Mouse (Mus musculus): ENCODE data around the gene Fdx1. TPM values are rescaled to one million over a fixed set of nuclear protein-coding genes. Genes with fewer than 3 reads are reported as not detected.

Gene Fdx1
- total RNA-seq, 2 experiments from 2014 or later: 34.0 to 49.2 TPM

DNA sequence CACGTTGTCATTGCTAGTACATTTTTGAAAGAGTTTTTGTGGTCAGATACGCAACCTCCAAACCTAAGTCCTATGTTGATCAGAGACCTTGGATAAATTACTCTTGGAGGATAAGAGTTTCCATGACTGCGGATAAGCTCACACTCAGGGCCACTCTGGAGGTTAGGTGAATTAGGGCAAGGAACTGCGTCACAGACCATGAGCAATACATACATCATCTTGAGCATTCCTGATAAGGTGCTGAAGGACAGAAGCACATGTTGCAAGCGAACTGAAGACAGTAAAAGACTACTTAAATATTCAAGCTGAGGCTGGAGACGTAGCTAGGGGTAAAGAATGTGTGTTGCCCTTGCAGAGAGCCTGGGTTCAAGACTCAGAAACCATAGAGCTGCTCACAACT is 754 bp upstream of the Fdx1 start:
- DNase-seq (ENCODE audit: low spot score): no peak

DNA sequence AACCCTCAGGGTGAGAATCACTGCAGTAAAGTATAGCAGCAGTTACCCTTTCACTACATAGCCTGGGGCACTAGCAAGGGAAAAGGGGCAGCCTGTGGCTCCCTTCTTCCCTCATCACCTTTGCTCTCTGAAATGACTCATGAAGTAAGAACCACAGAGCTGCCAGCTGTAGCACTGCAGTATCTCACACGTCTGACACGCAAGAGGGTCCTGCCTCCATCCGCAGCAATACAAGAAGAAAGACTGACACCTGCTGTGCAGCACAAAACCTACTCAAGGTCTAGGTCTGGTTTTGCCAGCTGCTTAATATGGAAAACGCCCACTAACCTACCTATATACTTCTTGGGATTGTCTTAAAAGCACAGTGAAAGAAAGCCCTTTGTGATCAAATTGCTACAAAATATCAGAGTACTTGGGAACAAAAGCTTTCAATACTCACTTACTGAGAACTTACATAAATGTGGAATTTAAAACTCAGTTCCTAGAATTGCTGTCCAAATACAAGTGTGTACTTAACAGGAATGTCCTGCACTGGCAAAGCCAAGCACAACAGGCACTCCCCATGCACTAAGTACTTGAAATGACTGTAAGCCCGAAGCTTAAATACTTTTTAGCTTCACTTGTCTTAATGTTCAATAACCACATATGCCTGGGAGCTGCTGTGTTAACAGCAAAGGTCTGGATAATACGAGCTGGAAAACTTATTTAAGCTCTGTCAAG is 2.0 kb downstream of the Fdx1 start:
- no peak for DNase-seq (ENCODE audit: low spot score)

DNA sequence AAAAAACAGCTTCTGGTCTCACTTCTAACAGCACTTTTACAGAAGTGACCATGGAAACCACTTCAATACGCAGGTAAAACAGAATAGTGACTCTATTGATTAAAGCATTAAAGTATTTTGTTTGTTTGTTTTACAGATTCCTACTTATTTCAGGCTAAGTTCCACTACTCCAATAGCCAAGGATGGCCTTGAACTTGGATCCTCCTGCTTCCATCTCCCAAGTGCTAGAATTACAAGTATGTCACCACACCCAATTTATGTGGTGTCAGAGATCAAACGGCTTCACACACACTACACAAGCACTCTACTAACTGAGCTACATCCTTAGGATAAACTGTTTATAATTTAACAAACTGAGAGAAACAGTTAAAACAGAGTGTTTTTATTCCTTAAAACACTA is 3.0 kb downstream of the Fdx1 start:
- DNase-seq (ENCODE audit: low spot score): no peak

DNA sequence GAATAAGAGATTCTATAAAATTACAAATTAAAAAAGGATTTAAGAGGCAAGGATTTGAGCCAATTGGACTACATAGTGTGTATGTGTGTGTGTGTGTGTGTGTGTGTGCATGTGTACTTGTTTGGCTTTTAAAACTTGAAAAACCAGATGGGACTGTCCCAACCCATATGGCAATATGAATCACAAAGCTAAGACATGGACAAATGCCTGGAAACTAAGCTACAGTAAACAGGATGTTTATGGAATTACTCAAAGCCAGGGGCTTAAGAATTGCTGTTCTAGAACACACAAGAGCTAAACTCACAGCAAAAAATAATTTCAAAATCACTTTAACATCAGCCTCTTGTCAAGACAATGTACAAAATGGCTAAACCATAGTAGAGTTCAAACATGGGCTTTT is 4.4 kb downstream of the Fdx1 start:
- DNase-seq (ENCODE audit: low spot score): no peak

DNA sequence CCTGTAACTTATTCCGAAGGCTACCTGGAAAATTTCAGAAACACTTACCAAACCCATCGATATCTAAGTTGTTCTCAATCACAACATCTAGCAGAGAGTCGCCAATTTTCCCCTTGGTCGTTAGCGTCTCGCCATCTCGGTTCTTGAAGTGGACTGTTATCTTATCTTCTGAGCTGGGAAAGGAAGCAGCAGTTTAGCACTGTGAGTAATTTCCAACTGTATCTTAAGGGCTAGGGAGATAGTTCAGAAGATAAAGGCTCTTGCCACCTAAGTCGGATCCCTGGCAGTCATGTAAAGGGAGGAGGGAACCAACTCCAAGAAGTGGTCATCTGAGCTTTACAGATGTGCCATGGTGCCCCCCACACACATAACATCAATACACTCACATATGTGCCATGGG is 6.3 kb downstream of the Fdx1 start:
- no peak for DNase-seq (ENCODE audit: low spot score)

DNA sequence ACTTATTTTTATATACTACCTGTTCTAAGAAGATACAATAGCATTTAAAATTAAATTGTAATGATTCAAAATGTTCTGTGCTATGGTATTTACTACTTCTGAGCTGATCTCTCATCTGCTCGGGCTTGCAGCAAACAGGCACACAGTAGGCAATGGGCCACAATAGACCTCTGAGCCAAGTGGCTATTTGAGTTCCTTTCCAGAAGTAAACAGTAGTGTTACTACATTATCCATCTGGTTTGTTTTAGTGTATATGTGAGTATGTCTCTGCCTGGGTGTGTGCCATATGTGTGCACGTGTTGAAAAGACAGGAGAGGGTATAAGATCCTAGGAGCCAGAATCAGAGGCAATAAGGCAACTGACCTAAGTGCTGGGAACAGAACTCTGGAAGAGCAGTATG is 6.9 kb downstream of the Fdx1 start:
- DNase-seq (ENCODE audit: low spot score): no peak

DNA sequence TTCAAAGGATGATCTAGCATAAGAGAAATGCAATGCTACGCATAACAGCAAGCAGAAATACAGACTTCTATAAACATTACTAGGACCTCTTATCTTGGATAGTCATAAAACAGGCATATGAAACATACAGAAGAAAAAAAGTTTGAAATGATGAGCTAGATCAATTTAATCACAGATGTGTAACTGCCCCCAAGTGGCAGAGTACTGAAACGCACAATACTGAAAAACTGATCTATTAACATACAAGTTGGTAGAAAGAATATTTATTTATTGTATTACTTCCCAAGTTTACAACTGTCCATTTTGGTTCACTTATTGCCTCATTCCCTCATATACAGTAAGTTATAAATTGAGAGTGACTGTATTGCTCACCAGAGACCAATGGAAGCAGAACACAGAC is 12.0 kb downstream of the Fdx1 start:
- DNase-seq (ENCODE audit: low spot score): peak; percentile 19

DNA sequence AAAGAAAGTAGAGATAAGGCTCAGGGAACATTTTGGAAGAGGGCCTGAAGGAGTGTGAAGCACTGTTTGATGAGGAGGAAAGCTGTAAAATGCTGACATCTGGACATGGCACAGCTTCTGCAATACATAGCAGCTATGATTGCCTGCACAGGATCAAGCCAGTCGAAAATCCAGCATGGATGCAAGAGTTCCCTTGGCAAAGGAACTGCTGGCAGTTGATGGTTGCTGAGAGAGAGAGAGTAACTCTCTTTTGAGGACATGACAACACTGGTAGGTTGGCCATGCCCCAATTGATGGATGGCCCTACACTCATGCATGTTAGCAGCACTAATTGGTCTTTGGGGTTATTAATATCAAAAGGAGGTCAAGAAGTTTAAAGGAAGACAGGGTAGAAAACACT is 12.7 kb downstream of the Fdx1 start:
- DNase-seq (ENCODE audit: low spot score): no peak

DNA sequence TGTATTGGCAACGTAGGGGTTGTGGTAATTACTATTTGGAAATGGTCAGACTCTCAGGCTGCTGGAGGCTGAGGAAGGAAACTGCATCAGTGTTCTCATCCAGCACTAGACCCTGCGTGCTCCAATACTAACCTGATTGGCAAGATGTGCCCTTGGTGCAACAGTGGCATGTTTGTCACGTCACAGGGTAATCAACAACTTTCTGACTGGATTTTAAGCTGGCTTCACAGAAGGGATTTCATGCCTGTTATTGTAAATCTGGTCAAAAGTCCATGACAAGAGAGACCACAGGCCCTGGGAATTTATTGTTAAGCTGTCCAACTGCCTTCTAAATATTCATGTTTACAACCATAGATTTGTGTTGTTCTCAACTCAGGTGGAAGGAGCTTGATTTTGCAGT is 13.1 kb downstream of the Fdx1 start:
- DNase-seq (ENCODE audit: low spot score): no peak

DNA sequence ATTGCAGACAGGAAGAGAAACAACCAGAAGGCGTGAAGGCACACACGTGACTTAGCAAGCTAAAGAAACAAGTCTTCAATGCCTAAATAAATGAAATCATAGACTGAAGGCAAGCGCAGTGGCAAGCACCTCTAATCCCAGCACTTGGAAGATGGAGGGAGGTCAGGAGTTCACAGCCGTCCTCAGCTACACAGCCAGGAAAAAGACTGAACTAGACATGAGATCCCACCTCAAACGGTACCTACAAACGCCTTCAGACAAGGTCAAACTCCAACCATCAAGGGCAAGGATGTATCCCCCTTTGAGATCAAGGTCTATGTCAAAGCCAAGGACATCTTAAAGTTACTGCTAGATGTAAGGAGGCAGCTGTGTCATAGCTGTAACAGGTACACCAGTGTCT is 19.4 kb downstream of the Fdx1 start:
- no peak for DNase-seq (ENCODE audit: low spot score)

DNA sequence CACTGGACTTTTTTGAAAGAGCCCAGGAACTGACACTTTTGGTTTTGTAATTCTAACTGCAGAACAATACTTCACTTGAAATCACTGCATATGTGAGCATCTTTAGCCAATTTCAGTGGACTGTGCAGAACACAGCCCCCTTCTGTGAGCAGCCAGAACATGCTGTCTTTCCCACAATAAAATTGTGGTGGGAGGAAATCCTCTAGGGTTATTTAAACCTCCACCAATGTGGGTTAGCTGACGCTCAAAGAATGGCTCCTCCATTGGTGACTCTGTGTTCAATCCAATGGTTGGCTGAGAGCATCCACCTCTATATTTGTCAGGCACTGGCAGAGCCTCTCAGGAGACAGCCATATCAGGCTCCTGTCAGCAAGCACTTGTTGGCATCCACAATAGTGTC is 28.7 kb downstream of the Fdx1 start:
- DNase-seq (ENCODE audit: low spot score): no peak

DNA sequence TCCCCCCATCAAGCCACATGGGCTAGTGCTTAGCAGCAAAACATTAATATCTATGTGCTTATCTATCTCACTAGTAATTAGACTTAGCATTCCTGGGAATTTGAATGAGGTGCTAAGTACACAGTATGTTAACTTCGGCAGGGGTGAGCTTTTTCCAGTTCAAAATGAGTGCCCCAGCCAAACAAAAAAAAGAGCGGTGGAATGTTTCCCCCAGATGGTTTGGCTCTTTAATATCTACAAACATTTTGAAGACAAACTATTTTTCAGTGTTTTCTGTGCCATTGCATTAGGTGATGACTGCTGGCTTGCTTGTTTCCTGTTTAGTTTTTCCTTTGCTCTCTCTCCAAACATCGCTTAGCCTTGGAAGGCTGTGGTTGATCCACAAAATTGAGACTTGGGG is 31.4 kb downstream of the Fdx1 start:
- no peak for DNase-seq (ENCODE audit: low spot score)

DNA sequence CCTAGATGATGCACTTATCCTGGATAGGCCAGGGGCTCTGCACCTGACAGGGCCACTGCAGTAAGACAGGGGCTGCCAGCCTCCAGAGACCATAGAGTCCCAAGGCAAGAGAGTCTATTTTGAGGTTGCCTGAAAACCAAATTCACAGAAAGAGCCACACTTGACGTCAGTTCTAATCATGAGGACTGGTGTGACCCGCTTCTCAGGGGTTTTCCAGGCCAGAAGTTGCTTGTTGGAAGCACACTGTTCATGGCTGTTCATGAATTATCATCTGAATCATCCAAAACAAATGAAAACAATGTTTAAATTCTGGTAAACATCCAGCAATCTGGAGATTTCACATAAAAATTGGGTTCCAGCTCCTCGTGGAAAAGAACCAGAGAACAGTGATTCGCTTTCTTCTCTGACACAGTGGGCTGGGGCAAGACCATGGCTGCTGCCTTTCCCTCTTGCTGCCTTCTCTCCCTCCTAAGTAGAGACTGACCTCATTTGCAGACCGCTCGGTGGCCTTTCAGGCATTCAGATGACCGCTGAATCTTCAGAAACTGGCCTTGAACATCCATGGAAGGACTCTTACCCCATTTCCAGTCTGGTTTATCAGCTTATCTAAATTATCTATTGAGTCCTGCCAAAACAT is 32.2 kb downstream of the Fdx1 start:
- DNase-seq (ENCODE audit: low spot score): no peak

DNA sequence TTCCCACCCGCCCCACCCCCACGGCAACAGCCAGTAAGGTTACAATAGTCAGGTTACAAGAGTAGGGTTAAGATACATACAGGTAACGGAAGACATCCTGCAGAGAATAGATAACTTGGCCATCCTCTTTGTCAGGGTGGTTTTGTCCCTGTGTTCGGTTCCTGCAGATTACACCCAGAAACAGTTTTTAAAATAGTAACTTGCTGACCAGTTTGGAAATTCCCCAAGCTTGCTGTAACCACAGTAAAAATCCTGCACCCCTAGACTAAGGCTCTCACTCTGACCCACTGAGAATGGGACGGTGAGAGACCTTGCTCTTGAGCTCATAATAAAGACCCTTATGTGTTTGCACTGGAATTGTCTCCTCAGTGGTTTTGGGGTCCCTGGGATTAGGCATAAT is 33.4 kb downstream of the Fdx1 start:
- no peak for DNase-seq (ENCODE audit: low spot score)

DNA sequence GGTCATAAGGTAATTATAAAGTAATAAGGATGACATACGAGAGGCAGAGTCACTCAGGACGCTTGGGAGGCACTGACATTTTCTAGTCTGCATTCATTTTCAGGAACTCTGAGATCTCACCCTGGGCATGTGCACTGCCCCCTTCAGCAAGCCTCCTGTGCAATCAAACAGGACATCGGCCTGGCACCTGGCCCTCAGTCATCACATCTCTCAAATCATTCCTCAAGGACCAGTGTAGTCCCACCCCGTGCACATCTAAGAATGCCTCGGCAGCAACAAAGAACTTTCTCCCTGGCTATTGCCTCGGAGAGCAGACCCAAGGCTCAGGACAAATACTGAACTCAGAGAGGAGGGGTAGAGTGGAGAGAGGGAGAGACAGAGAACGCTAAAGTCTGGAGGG is 34.7 kb downstream of the Fdx1 start:
- no peak for DNase-seq (ENCODE audit: low spot score)

DNA sequence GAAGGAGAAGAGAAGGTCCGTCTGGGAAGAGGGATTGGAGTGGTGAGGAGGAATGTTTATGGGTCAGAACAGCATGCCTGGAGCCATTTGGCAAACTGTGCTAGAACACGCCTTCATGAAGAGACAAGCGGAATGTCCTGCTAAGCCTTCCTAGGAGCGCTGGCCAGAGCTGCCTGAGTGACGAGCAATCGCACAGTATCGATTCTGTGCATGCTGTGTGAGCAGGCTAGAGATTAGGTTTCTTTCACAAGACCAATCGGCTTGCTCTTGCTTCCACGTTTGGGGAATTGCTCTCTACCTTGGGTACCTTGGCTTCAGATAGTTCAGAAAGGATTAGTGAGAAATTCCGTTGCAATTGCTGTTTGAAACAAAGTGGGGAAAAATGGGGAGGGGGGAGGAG is 35.2 kb downstream of the Fdx1 start:
- peak; percentile 6 for DNase-seq (ENCODE audit: low spot score)

DNA sequence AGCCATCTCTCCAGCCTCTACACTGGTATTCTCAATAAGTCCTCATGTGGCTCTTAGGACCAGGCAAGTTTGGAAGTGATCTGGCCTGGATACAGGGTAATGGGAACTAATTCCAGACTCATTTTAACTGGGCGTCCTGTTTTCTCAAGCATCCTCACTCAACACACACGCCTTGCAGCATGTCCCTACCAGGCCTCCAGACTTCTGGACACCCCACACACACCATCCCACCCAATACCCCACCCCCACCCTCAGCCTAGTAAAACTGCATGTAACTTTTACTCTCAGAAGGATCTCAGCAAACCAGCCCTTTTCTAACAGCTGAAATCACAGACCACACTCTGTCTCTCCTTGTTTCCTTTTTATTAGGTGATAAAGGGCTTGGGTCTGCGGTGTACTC is 35.7 kb downstream of the Fdx1 start:
- no peak for DNase-seq (ENCODE audit: low spot score)

DNA sequence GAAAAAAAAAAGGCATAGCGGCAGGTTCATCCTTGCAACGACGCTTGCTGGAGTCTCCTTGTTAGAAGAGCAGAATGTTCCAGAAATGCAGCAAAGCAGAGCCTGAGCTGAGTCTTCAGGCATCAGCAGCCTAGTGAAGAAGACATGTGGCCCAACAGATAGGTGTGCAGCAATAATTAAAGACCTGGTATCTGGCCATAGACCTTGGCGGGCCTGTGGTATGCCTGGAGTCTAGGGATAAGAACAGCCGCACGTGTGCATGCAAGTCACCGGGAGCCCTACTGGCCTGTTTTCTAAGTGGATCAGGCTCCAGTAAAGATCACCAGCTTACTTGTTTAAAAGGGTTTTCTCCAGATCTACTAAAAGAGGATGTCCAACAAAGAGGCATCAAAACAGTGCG is 36.7 kb downstream of the Fdx1 start:
- no peak for DNase-seq (ENCODE audit: low spot score)

DNA sequence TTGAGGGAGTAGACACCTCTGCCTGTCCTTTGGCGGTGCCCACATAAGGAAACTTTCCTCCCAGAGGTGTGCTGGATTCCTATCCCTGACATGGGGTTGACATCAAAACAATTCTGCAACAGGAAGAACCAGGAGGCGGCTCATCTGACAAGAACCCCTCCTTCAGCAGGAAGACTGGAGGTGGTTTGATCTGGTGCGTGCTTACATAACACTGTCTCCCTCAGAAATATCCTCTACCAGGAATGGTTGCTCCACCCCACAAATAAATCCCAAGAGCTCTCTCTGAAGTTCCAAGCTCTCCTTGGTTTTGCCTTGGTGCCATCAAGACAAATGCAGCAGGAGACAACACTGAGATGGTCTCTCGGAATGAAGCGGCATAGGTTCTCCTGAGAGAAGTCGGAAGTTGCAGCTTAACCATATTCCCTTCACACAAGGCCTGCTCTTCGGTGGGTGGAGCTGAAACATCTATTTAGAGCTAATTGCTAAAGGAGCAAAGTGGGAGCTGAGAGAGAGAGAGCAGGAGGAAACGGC is 38.7 kb downstream of the Fdx1 start:
- DNase-seq (ENCODE audit: low spot score): no peak

DNA sequence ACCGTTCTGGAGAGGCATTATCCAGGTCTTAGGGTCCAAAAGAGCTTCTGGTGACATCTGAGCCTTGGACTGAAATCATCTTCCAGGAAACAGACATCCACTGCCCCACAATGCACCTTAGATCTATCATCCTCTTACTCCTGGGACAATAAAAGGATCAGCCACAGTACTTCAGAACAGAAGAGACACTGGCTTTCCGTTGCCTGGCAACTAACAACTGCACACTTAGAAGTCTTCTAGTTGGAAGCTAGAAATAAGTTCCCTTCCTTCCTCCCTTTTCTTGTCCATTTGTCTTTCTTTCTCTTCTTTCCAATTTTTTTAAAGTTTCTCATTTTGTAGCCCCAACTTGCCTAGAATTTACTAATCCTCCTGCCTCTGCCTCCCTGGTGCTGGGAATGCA is 40.6 kb downstream of the Fdx1 start:
- no peak for DNase-seq (ENCODE audit: low spot score)

DNA sequence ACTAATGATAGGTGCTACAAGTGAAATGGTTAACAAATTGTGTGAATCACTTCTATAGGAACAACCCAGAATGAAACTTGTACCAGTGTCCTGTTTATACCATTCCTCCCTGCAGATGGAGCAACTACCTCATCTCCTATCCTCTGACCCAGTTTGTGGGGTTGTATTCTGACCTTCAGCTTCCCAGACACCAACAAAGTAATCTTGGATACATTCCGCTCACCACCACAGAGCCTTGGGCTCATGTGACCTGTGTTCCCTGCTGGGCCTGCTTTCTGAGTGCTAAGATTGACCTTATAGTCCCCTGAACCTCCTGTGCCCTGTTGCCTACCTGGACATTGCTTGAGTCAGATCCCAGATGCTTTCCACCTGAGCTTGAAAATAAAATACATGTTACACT is 47.8 kb downstream of the Fdx1 start:
- no peak for DNase-seq (ENCODE audit: low spot score)

DNA sequence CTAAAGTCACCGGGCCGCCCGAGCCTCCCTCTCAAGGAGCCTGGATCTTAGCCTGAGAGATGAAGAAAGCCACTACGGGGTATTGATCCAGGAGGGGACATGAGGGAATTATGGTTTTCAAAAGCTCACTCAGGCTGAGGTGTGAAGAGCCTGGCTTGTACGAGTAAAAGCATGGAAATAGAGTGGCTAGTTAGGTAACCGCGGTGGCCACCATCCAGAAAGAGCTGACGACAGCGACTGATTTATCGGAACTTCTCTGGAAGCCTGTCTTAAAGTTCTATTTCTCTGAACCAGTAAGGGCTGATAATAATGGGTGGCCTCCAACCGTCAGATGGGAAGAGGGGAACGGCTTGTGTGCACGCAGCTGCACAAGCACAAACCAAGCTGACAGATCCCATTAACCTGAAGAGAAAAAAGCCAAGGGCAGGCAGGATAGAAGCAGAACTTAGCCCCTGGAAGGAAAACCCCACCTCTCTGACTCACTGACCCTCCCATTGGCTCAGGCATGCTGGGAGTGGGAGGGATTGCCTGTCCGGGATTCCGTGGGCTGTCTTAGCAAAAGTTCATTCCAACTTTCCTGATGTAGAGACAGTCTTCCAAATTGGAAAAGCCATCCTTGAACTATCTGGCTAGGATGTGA is 48.8 kb downstream of the Fdx1 start:
- DNase-seq (ENCODE audit: low spot score): peak; percentile 32

DNA sequence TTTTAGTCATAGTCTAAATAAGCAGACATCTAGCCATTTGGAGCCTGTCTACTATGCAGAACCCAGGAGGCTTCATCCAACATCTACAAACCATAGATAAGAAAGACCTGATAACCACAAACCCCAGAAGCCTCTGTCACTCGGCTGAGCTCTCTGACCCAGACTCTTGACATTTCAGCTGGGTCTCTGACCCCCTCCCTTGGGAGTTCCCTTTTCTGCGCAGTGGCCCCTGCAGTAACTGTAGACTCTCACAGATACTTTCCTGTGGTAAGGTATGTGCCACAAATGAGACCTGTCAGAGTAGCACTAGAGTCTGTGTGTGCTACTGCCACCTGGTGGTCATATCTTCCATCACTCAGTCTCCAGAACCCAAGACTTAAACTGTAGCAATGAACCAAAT is 54.5 kb downstream of the Fdx1 start:
- DNase-seq (ENCODE audit: low spot score): peak; percentile 79

All from gastrocnemius, adult 18-20 months (tissue).